ENCODE assay signal across 8 mouse cellular contexts in the genomic region with DNA sequence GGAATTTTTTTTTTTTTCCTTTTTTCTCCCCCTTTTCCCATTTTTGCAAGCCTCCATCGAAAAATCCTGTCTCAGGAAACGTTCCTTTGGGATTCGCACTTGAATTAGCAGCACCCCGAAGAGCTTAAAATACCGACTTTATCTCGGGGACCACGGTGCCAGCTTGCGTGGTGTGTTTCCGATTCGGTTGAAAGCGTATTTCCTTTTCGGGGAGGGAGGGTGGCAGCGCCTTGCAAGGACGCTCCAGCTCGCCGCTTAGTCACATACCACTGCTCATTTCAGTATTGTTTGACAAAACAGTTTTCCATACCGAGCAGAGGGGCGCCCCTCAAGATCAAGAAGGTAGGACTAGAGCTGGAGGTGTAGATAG. TPM values are rescaled to one million over a fixed set of nuclear protein-coding genes. Genes with fewer than 3 reads are reported as not detected.
DNase-seq lines count a peak whose midpoint lies in the region; ATAC-seq and TF ChIP-seq lines count a peak whose summit lies in the region.

No protein-coding gene starts in this region.

- no peaks in the 10 kb centered on the region for H3K27me3 ChIP-seq in cerebellum, adult 2 months (ENCODE audit: control insufficient read depth, insufficient read depth, low read length)
- H3K27me3 ChIP-seq in intestine, embryonic 15.5 days (replicated peaks): no peaks in the 10 kb centered on the region
- H3K27me3 ChIP-seq in limb, embryonic 14.5 days (ENCODE audit: control insufficient read depth, insufficient read depth, low read length): 0 out of 2 replicates have a peak, but pooled peaks cover 3% of the 10 kb centered on the region
- H3K27me3 ChIP-seq in midbrain, embryonic 16.5 days (ENCODE audit: control insufficient read depth, insufficient read depth, low read depth, low read length): peaks cover 2% of the 10 kb centered on the region; the same call in 1 of the 2 replicates

- H3K4me3 ChIP-seq in cerebellum, adult 2 months (replicated peaks; ENCODE audit: insufficient read depth, low read depth, low read length): peak overlapping the region; percentile 87
- peak overlapping the region; percentile 100 for H3K4me3 ChIP-seq in intestine, embryonic 15.5 days (replicated peaks)
- peak overlapping the region; percentile 98 for H3K4me3 ChIP-seq in limb, embryonic 14.5 days (replicated peaks; ENCODE audit: low read length)
- H3K4me3 ChIP-seq in midbrain, embryonic 16.5 days (ENCODE audit: low read depth, low read length): peak overlapping the region; percentile 99

- no peaks in the 10 kb centered on the region for H3K9me3 ChIP-seq in intestine, embryonic 15.5 days
- no peaks in the 10 kb centered on the region for H3K9me3 ChIP-seq in limb, embryonic 14.5 days (ENCODE audit: control insufficient read depth, low read length)
- H3K9me3 ChIP-seq in midbrain, embryonic 16.5 days (replicated peaks; ENCODE audit: control insufficient read depth, low read length, poor library complexity, severe bottlenecking): no peaks in the 10 kb centered on the region

- H3K9ac ChIP-seq in intestine, embryonic 15.5 days: peak overlapping the region; percentile 96
- peak overlapping the region; percentile 91 for H3K9ac ChIP-seq in limb, embryonic 14.5 days (ENCODE audit: low read depth, low read length, severe bottlenecking)
- H3K9ac ChIP-seq in midbrain, embryonic 16.5 days (ENCODE audit: low read depth, low read length): peak overlapping the region; percentile 96

- H3K4me2 ChIP-seq in intestine, embryonic 15.5 days (replicated peaks): peak overlapping the region; percentile 55
- peak overlapping the region; percentile 77 for H3K4me2 ChIP-seq in limb, embryonic 14.5 days (replicated peaks; ENCODE audit: low read depth, low read length, severe bottlenecking)
- H3K4me2 ChIP-seq in midbrain, embryonic 16.5 days (ENCODE audit: low read length): peak overlapping the region; percentile 82

- no peak for TF ChIP-seq POLR2A in cerebellum, adult 2 months (IDR thresholded peaks at IDR 0.05; ENCODE audit: borderline replicate concordance, insufficient read depth, low read length)
- no peak for TF ChIP-seq POLR2A in limb, embryonic 14.5 days (IDR thresholded peaks at IDR 0.05; ENCODE audit: borderline replicate concordance, extremely low read depth, insufficient read depth, insufficient read length)

- peak; percentile 27 for DNase-seq in left cerebral cortex, adult 11 months (ENCODE audit: low spot score)
- DNase-seq in left cerebral cortex, adult 8-10 months (ENCODE audit: low spot score in 2 of 2): no peak
- DNase-seq in cerebellum, adult 2 months: peak; percentile 61 to 66
- DNase-seq in frontal cortex, postnatal 25 days (ENCODE audit: low spot score in 2 of 2): peak; percentile 17 to 27
- peak; percentile 27 for DNase-seq in limb, embryonic 14.5 days (ENCODE audit: low spot score)
- DNase-seq in telencephalon, adult 2 months (ENCODE audit: low read depth, low spot score): peak; percentile 72

- H3K27ac ChIP-seq in cerebellum, adult 2 months (ENCODE audit: insufficient read depth, low read length): peak overlapping the region; percentile 87
- peak overlapping the region; percentile 98 for H3K27ac ChIP-seq in intestine, embryonic 15.5 days
- H3K27ac ChIP-seq in limb, embryonic 14.5 days (replicated peaks; ENCODE audit: low read depth, low read length): peak overlapping the region; percentile 91
- peak overlapping the region; percentile 96 for H3K27ac ChIP-seq in midbrain, embryonic 16.5 days (ENCODE audit: low read length)

- no peak for TF ChIP-seq CTCF in cerebellum, adult 2 months (IDR thresholded peaks at IDR 0.05; ENCODE audit: borderline replicate concordance, insufficient read depth, low read depth, low read length)

- peaks cover 12% of the 10 kb centered on the region for H3K4me1 ChIP-seq in cerebellum, adult 2 months (ENCODE audit: control insufficient read depth, insufficient read depth, low read length)
- H3K4me1 ChIP-seq in intestine, embryonic 15.5 days (replicated peaks): peaks cover 38% of the 10 kb centered on the region
- peaks cover 17% of the 10 kb centered on the region for H3K4me1 ChIP-seq in limb, embryonic 14.5 days (ENCODE audit: control insufficient read depth, insufficient read depth, low read length)
- peaks cover 35% of the 10 kb centered on the region for H3K4me1 ChIP-seq in midbrain, embryonic 16.5 days (ENCODE audit: control insufficient read depth, insufficient read depth, low read length)

- no peaks in the 10 kb centered on the region for H3K36me3 ChIP-seq in intestine, embryonic 15.5 days
- H3K36me3 ChIP-seq in limb, embryonic 14.5 days (ENCODE audit: control insufficient read depth, insufficient read depth, low read length): no peaks in the 10 kb centered on the region
- no peaks in the 10 kb centered on the region for H3K36me3 ChIP-seq in midbrain, embryonic 16.5 days (ENCODE audit: control insufficient read depth, insufficient read depth, low read length)

- under 1% methylated on average over 18 of the region's 18 CpGs for WGBS in cerebellum, adult 2 months
- under 1% methylated on average over 18 of the region's 18 CpGs for WGBS in intestine, embryonic 15.5 days
- WGBS in limb, embryonic 14.5 days: under 1% methylated on average over 18 of the region's 18 CpGs
- WGBS in midbrain, embryonic 16.5 days: under 1% methylated on average over 18 of the region's 18 CpGs

- no peak for ATAC-seq in intestine, embryonic 15.5 days
- ATAC-seq in limb, embryonic 14.5 days (ENCODE audit: low FRiP score, low read depth): no peak
- ATAC-seq in midbrain, embryonic 16.5 days: no peak

RNA-seq across cellular contexts. Expression of a gene that starts 1.2 kb away (rescaled TPM):
- 10 to 100 TPM; 70.2 to 84.1 (median 76.9) TPM for total RNA-seq in left cerebral cortex, adult 8-10 months (2022)
- polyA plus RNA-seq in cerebellum, adult 2 months (2012; rRNA removed): 114 and 116 TPM in 2 replicates
- 42.4 and 45.5 TPM in 2 replicates for polyA plus RNA-seq in intestine, embryonic 15.5 days (2015; fragmentation: Nextera tagmentation; extraction: Ambion mirVana)
- polyA plus RNA-seq in limb, embryonic 14.5 days (2012; rRNA removed): 74.1 and 76.6 TPM in 2 replicates
- polyA plus RNA-seq in limb, embryonic 14.5 days (2014; fragmentation: Nextera tagmentation; extraction: Ambion mirVana): 53.8 and 58.0 TPM in 2 replicates
- polyA plus RNA-seq in midbrain, embryonic 16.5 days (2015; fragmentation: Nextera tagmentation; extraction: Ambion mirVana): 23.2 TPM in 2 replicates

RNA-seq across cellular contexts. Expression of a gene that starts 2.3 kb away (rescaled TPM):
- total RNA-seq in left cerebral cortex, adult 8-10 months (2022): 1 to 10 TPM; 6.0 to 8.4 (median 6.9) TPM
- polyA plus RNA-seq in cerebellum, adult 2 months (2012; rRNA removed): 4.9 and 5.5 TPM in 2 replicates
- 0.11 and 0.20 TPM in 2 replicates for polyA plus RNA-seq in intestine, embryonic 15.5 days (2015; fragmentation: Nextera tagmentation; extraction: Ambion mirVana)
- 2.6 TPM in 2 replicates for polyA plus RNA-seq in limb, embryonic 14.5 days (2012; rRNA removed)
- 0.77 and 1.6 TPM in 2 replicates for polyA plus RNA-seq in limb, embryonic 14.5 days (2014; fragmentation: Nextera tagmentation; extraction: Ambion mirVana)
- polyA plus RNA-seq in midbrain, embryonic 16.5 days (2015; fragmentation: Nextera tagmentation; extraction: Ambion mirVana): 1.6 and 2.1 TPM in 2 replicates

RNA-seq across cellular contexts. Expression of a gene that starts 33.6 kb away (rescaled TPM):
- total RNA-seq in left cerebral cortex, adult 8-10 months (2022): 1 to 10 TPM; 1.3 to 4.8 (median 1.5) TPM
- 1.0 and 2.0 TPM in 2 replicates for polyA plus RNA-seq in cerebellum, adult 2 months (2012; rRNA removed)
- polyA plus RNA-seq in intestine, embryonic 15.5 days (2015; fragmentation: Nextera tagmentation; extraction: Ambion mirVana): 2.1 and 2.4 TPM in 2 replicates
- 0.26 and 0.54 TPM in 2 replicates for polyA plus RNA-seq in limb, embryonic 14.5 days (2012; rRNA removed)
- polyA plus RNA-seq in limb, embryonic 14.5 days (2014; fragmentation: Nextera tagmentation; extraction: Ambion mirVana): 1.9 and 2.2 TPM in 2 replicates
- polyA plus RNA-seq in midbrain, embryonic 16.5 days (2015; fragmentation: Nextera tagmentation; extraction: Ambion mirVana): 2.3 and 3.2 TPM in 2 replicates

Comparison
In these comparisons a context has a peak if more than half of its experiments do, and no peak if none do; other contexts are left out.
1. DNase-seq: peak in left cerebral cortex, adult 11 months (single experiment), cerebellum, adult 2 months (2 of 2), frontal cortex, postnatal 25 days (2 of 2), limb, embryonic 14.5 days (single experiment) and telencephalon, adult 2 months (single experiment); none in left cerebral cortex, adult 8-10 months (0 of 2).
2. Peak in every context shown above with its lines, with median percentiles within 50 percentile points of each other: H3K27ac ChIP-seq, H3K4me3 ChIP-seq, H3K4me2 ChIP-seq and H3K9ac ChIP-seq.